Mouse (Mus musculus): ENCODE measurements around the gene Mis12. TPM values are rescaled to one million over a fixed set of nuclear protein-coding genes. Genes with fewer than 3 reads are reported as not detected.

Mis12 gene
- 1.8 and 2.1 TPM in 2 replicates for polyA plus RNA-seq (2012; rRNA removed)

GRCm38 (mm10) chr11:71019201-71020068 is at the start of gene Mis12, which contains the start of gene Derl2:
Gene Mis12 (plus strand): TSS chr11:71019611.
Gene Derl2 (minus strand): TSS chr11:71019841.

GRCm38 (mm10) chr11:70969821-70970559 is 49.4 kb upstream of the Mis12 start, which contains the start of the genes Nup88 and Rpain:
Gene Nup88 (minus strand): TSS chr11:70969973.
Gene Rpain (plus strand): TSS chr11:70970213.

GRCm38 (mm10) chr11:70982557-70983228 is 36.7 kb upstream of the Mis12 start, which contains the start of gene C1qbp:
Gene C1qbp (minus strand): TSS chr11:70983026.

GRCm38 (mm10) chr11:71004316-71004773 is 15.1 kb upstream of the Mis12 start, which contains the start of gene Dhx33:
Gene Dhx33 (minus strand): TSS chr11:71004437.

GRCm38 (mm10) chr11:71033163-71033761 is 13.9 kb downstream of the Mis12 start, which contains the start of gene 6330403K07Rik:
Gene 6330403K07Rik (minus strand): TSS chr11:71033513.

Other genes starting within 250 kb of the Mis12 start
- 0.63 and 0.94 TPM in 2 replicates for gene Scimp, start 207.0 kb upstream of the Mis12 start, polyA plus RNA-seq (2012; rRNA removed)
- gene Rabep1, start 174.8 kb upstream of the Mis12 start, polyA plus RNA-seq (2012; rRNA removed), result 1.8 and 2.0 TPM in 2 replicates
- 16.0 and 18.7 TPM in 2 replicates for gene Nup88, start 49.6 kb upstream of the Mis12 start, polyA plus RNA-seq (2012; rRNA removed)
- 15.6 and 18.3 TPM in 2 replicates for gene Rpain, start 49.4 kb upstream of the Mis12 start, polyA plus RNA-seq (2012; rRNA removed)
- 169 and 185 TPM in 2 replicates for gene C1qbp, start 36.6 kb upstream of the Mis12 start, polyA plus RNA-seq (2012; rRNA removed)
- gene Dhx33, start 15.2 kb upstream of the Mis12 start, polyA plus RNA-seq (2012; rRNA removed), result 12.8 and 13.4 TPM in 2 replicates
- gene Derl2, start 230 bp downstream of the Mis12 start, polyA plus RNA-seq (2012; rRNA removed), result 5.6 and 7.2 TPM in 2 replicates
- gene 6330403K07Rik, start 13.9 kb downstream of the Mis12 start, polyA plus RNA-seq (2012; rRNA removed), result 1.8 and 4.1 TPM in 2 replicates
- not detected in 2 replicates for gene Nlrp1a, start 125.1 kb downstream of the Mis12 start, polyA plus RNA-seq (2012; rRNA removed)
- 1.4 TPM in 1 of 2 replicates, not detected in the other for gene Nlrp1b, start 211.1 kb downstream of the Mis12 start, polyA plus RNA-seq (2012; rRNA removed)